Mouse (Mus musculus): ENCODE data around the gene Pfdn6. TPM values are rescaled to one million over a fixed set of nuclear protein-coding genes. Genes with fewer than 3 reads are reported as not detected.

Gene Pfdn6
- polyA plus RNA-seq, 1 experiment, result 58.7 TPM

- TF ChIP-seq CTCF (IDR thresholded peaks at IDR 0.05; ENCODE audit: control insufficient read depth, insufficient read depth, insufficient replicate concordance, low read depth, low read length), result no peak
- TF ChIP-seq POLR2A (IDR thresholded peaks at IDR 0.05; ENCODE audit: control insufficient read depth, low read depth, low read length), result no peak; the same call in 1 of the 2 replicates
- peak overlapping the region; percentile 63 for H3K27ac ChIP-seq (ENCODE audit: control insufficient read depth, insufficient read depth, low read depth, low read length)
- no peaks in the 10 kb centered on the region for H3K27me3 ChIP-seq (ENCODE audit: control insufficient read depth, insufficient read depth, low read length)
- H3K4me1 ChIP-seq (ENCODE audit: control insufficient read depth, insufficient read depth, low read length), result peaks cover 43% of the 10 kb centered on the region
- H3K4me3 ChIP-seq (ENCODE audit: control insufficient read depth, low read depth, low read length), result peak overlapping the region; percentile 92
- H3K36me3 ChIP-seq (ENCODE audit: control insufficient read depth, insufficient read depth, low read length), result peaks cover 4% of the 10 kb centered on the region; the same call in 1 of the 2 replicates
These were observed 21.6 kb downstream of the Pfdn6 start for GRCm38 (mm10) chr17:33918293-33919203.

DNA sequence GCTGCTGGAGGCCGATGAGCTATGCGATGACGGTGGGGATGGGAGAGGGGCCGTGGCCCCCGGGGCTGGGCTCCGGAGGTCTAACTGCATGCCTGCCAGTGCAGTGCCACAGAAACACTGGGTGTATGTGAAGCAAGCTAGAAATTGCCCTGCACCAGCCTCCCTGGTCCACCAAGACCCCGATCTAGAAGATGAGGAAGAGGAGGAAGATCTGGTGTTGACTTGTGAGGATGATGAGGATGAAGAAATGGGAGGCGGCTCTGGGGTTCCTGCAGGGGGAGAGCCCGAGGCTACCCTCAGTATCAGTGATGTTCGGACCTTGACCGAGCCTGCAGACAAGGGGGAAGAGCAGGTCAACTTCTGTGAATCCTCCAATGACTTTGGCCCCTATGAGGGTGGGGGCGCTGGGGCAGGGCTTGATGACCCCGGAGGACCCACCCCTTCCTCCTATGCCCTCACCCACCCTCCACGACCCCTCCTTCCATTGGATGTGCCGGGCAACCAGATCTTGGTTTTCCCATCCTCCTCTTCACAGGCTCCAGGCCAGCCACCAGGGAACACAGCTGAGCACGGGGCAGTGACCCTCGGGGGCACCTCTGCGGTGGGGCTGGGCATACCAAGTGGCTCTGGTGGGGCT, 22.4 kb downstream of the Pfdn6 start:
- peaks cover 4% of the 10 kb centered on the region; the same call in 1 of the 2 replicates for H3K36me3 ChIP-seq (ENCODE audit: control insufficient read depth, insufficient read depth, low read length)
- H3K27me3 ChIP-seq (ENCODE audit: control insufficient read depth, insufficient read depth, low read length), result no peaks in the 10 kb centered on the region
- peaks cover 43% of the 10 kb centered on the region for H3K4me1 ChIP-seq (ENCODE audit: control insufficient read depth, insufficient read depth, low read length)
- peak overlapping the region; percentile 19; the same call in 1 of the 2 replicates for H3K27ac ChIP-seq (ENCODE audit: control insufficient read depth, insufficient read depth, low read depth, low read length)
- TF ChIP-seq POLR2A (IDR thresholded peaks at IDR 0.05; ENCODE audit: control insufficient read depth, low read depth, low read length) (no peak), CTCF (IDR thresholded peaks at IDR 0.05; ENCODE audit: control insufficient read depth, insufficient read depth, insufficient replicate concordance, low read depth, low read length) (no peak)
- H3K4me3 ChIP-seq (ENCODE audit: control insufficient read depth, low read depth, low read length), result peak overlapping the region; percentile 92

- Histone ChIP-seq H3K4me1 (ENCODE audit: control insufficient read depth, insufficient read depth, low read length) (peaks cover 45% of the 10 kb centered on the region), H3K27me3 (ENCODE audit: control insufficient read depth, insufficient read depth, low read length) (no peaks in the 10 kb centered on the region), H3K36me3 (ENCODE audit: control insufficient read depth, insufficient read depth, low read length) (peaks cover 6% of the 10 kb centered on the region), H3K27ac (ENCODE audit: control insufficient read depth, insufficient read depth, low read depth, low read length) (peak overlapping the region; percentile 83), H3K4me3 (ENCODE audit: control insufficient read depth, low read depth, low read length) (peak overlapping the region; percentile 92)
- TF ChIP-seq CTCF (IDR thresholded peaks at IDR 0.05; ENCODE audit: control insufficient read depth, insufficient read depth, insufficient replicate concordance, low read depth, low read length), result 0 out of 2 replicates have a peak, but pooled peaks have one; percentile 0
- TF ChIP-seq POLR2A (IDR thresholded peaks at IDR 0.05; ENCODE audit: control insufficient read depth, low read depth, low read length), result no peak; the same call in 1 of the 2 replicates
These were observed 23.1 kb downstream of the Pfdn6 start for GRCm38 (mm10) chr17:33916847-33917655.

DNA sequence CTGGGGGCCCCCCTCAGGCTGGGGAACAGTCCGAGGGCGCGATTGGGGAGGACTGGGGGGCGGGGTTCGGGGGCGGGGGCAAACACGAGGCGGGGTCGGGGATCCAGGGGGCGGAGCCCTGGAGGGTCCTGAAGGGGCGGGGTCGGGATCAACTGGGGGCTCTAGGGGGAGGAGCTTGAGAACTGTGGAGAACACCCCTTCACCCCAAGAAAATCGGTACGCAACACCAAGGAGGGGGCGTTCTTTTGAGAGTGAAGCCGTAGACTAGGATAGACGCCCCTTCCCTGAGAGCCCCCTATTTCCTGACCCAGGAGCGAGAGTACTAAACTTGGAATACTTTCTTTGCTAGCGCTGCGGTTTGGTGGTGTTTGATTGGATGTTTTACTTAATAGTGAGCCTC, 23.8 kb downstream of the Pfdn6 start:
- peak overlapping the region; percentile 83 for H3K27ac ChIP-seq (ENCODE audit: control insufficient read depth, insufficient read depth, low read depth, low read length)
- TF ChIP-seq POLR2A (IDR thresholded peaks at IDR 0.05; ENCODE audit: control insufficient read depth, low read depth, low read length) (no peak), CTCF (IDR thresholded peaks at IDR 0.05; ENCODE audit: control insufficient read depth, insufficient read depth, insufficient replicate concordance, low read depth, low read length) (no peak)
- peak overlapping the region; percentile 92 for H3K4me3 ChIP-seq (ENCODE audit: control insufficient read depth, low read depth, low read length)
- H3K4me1 ChIP-seq (ENCODE audit: control insufficient read depth, insufficient read depth, low read length), result peaks cover 47% of the 10 kb centered on the region
- H3K36me3 ChIP-seq (ENCODE audit: control insufficient read depth, insufficient read depth, low read length), result peaks cover 8% of the 10 kb centered on the region
- H3K27me3 ChIP-seq (ENCODE audit: control insufficient read depth, insufficient read depth, low read length), result no peaks in the 10 kb centered on the region

GRCm38 (mm10) chr17:33915671-33916250, 24.4 kb downstream of the Pfdn6 start, which contains the start of the genes Tapbp and Zbtb22:
TSS of gene Tapbp (plus strand) at chr17:33915899.
TSS of gene Zbtb22 (plus strand) at chr17:33915904.
- Histone ChIP-seq H3K4me3 (ENCODE audit: control insufficient read depth, low read depth, low read length) (peak within 1 kb of the TSS; percentile 92), H3K27ac (ENCODE audit: control insufficient read depth, insufficient read depth, low read depth, low read length) (peak within 1 kb of the TSS; percentile 87), H3K4me1 (ENCODE audit: control insufficient read depth, insufficient read depth, low read length) (peaks cover 47% of the 10 kb centered on the region), H3K27me3 (ENCODE audit: control insufficient read depth, insufficient read depth, low read length) (no peaks in the 10 kb centered on the region), H3K36me3 (ENCODE audit: control insufficient read depth, insufficient read depth, low read length) (peaks cover 11% of the 10 kb centered on the region)
- TF ChIP-seq POLR2A (IDR thresholded peaks at IDR 0.05; ENCODE audit: control insufficient read depth, low read depth, low read length) (peak; percentile 11; the same call in 1 of the 2 replicates), CTCF (IDR thresholded peaks at IDR 0.05; ENCODE audit: control insufficient read depth, insufficient read depth, insufficient replicate concordance, low read depth, low read length) (no peak)

GRCm38 (mm10) chr17:33914969-33915391, 25.2 kb downstream of the Pfdn6 start:
- H3K4me1 ChIP-seq (ENCODE audit: control insufficient read depth, insufficient read depth, low read length), result peaks cover 47% of the 10 kb centered on the region
- H3K36me3 ChIP-seq (ENCODE audit: control insufficient read depth, insufficient read depth, low read length), result peaks cover 14% of the 10 kb centered on the region
- H3K27me3 ChIP-seq (ENCODE audit: control insufficient read depth, insufficient read depth, low read length), result no peaks in the 10 kb centered on the region
- H3K27ac ChIP-seq (ENCODE audit: control insufficient read depth, insufficient read depth, low read depth, low read length), result peak overlapping the region; percentile 87
- peak overlapping the region; percentile 90 for H3K4me3 ChIP-seq (ENCODE audit: control insufficient read depth, low read depth, low read length)
- TF ChIP-seq CTCF (IDR thresholded peaks at IDR 0.05; ENCODE audit: control insufficient read depth, insufficient read depth, insufficient replicate concordance, low read depth, low read length) (no peak), POLR2A (IDR thresholded peaks at IDR 0.05; ENCODE audit: control insufficient read depth, low read depth, low read length) (no peak)

Measured in testis, adult 2 months (tissue).